In the genomic region with DNA sequence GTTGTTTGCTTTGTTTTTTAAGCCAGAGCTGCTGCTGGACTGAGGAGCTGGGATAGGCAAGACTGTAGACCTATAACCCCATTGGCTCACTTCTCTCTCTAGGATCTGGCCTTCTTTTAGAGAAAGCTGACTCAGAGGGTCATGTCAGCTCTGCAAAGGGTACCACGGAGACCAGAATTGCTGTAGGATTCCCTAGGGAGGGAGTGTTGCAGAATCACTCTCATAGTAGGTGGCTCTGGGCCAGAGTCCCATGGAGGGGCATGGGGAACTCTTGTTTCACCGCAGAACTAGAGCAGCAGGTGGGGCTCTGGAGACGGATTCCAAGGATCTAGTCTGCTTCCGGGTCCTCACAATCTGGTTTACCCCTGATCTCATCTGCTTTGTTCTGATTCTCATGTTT, we compare ENCODE assay signal across 12 mouse cellular contexts. TPM values are rescaled to one million over a fixed set of nuclear protein-coding genes. Genes with fewer than 3 reads are reported as not detected.
"Had no signal": no experiment of that assay in that cellular context is flagged by ENCODE, and none has a peak within 500 bp of the region (broad histone marks: within the 10 kb centered on the region; RNA-seq: fewer than 3 reads in every experiment).

No protein-coding gene starts in this region.

- H3K4me2 ChIP-seq: limb, embryonic 13.5 days; liver, embryonic 12.5 days; lung, embryonic 14.5 days; midbrain, embryonic 12.5 days; neural tube, embryonic 13.5 days; stomach, embryonic 15.5 days had no signal

- ATAC-seq: intestine, embryonic 16.5 days; liver, embryonic 12.5 days; midbrain, embryonic 16.5 days had no signal

- H3K9me3 ChIP-seq: limb, embryonic 13.5 days; liver, embryonic 12.5 days; midbrain, embryonic 12.5 days; neural tube, embryonic 13.5 days; stomach, embryonic 15.5 days had no signal

- H3K9ac ChIP-seq: limb, embryonic 13.5 days; liver, embryonic 12.5 days; lung, embryonic 14.5 days; midbrain, embryonic 12.5 days; neural tube, embryonic 13.5 days; stomach, embryonic 15.5 days had no signal

- H3K36me3 ChIP-seq: limb, embryonic 13.5 days; liver, embryonic 12.5 days; midbrain, embryonic 12.5 days; neural tube, embryonic 13.5 days; stomach, embryonic 15.5 days had no signal

- H3K27me3 ChIP-seq: limb, embryonic 13.5 days; midbrain, embryonic 12.5 days; neural tube, embryonic 13.5 days; stomach, embryonic 15.5 days had no signal

- H3K27ac ChIP-seq: limb, embryonic 13.5 days; liver, embryonic 12.5 days; midbrain, embryonic 12.5 days; neural tube, embryonic 13.5 days; stomach, embryonic 15.5 days had no signal

- H3K4me3 ChIP-seq: limb, embryonic 13.5 days; liver, embryonic 12.5 days; midbrain, embryonic 12.5 days; neural tube, embryonic 13.5 days; stomach, embryonic 15.5 days had no signal

- H3K4me1 ChIP-seq: limb, embryonic 13.5 days had no signal

- DNase-seq: left cerebral cortex, postnatal 4 days; lung, embryonic 14.5 days; right cerebral cortex, postnatal 14 days; thymus, postnatal 36 days had no signal

RNA-seq across cellular contexts. Expression of gene Tlr9, which starts 51.4 kb away (rescaled TPM):
- total RNA-seq: megakaryocyte-erythroid progenitor cell, adult 5-6 weeks had no signal
- polyA plus RNA-seq: midbrain, embryonic 12.5 days; midbrain, embryonic 16.5 days; neural tube, embryonic 13.5 days had no signal
